ENCODE assay signal across 7 mouse cellular contexts in genomic region chr17:26095121-26095740, GRCm38 (mm10). TPM values are rescaled to one million over a fixed set of nuclear protein-coding genes. Genes with fewer than 3 reads are reported as not detected.
DNase-seq lines count a peak whose midpoint lies in the region; ATAC-seq lines count a peak whose summit lies in the region.

TSS of gene Nme4 (minus strand) at chr17:26095602.

- H3K27ac ChIP-seq in forebrain, embryonic 11.5 days (ENCODE audit: low read depth, low read length), result peak within 1 kb of the TSS; percentile 70
- H3K27ac ChIP-seq in hindbrain, embryonic 11.5 days (ENCODE audit: low read depth, low read length), result peak within 1 kb of the TSS; percentile 51

- H3K4me3 ChIP-seq in forebrain, embryonic 11.5 days (ENCODE audit: low read depth, low read length), result peak within 1 kb of the TSS; percentile 61
- peak within 1 kb of the TSS; percentile 59 for H3K4me3 ChIP-seq in hindbrain, embryonic 11.5 days (ENCODE audit: low read depth, low read length)

- no peaks in the 10 kb centered on the region; the same call in 1 of the 2 replicates for H3K9me3 ChIP-seq in forebrain, embryonic 11.5 days (ENCODE audit: control insufficient read depth, low read length)
- H3K9me3 ChIP-seq in hindbrain, embryonic 11.5 days (ENCODE audit: control insufficient read depth, low read length), result no peaks in the 10 kb centered on the region

- 4% methylated on average over 47 of the region's 47 CpGs for WGBS in forebrain, embryonic 11.5 days
- WGBS in hindbrain, embryonic 11.5 days, result 4% methylated on average over 47 of the region's 47 CpGs

- peak; percentile 76 for DNase-seq in R1 (ENCODE audit: low read depth, low spot score)
- peak; percentile 76 for DNase-seq in c-Kit-positive CD71-positive TER-119-negative erythroid progenitor cells, embryonic 14.5 days (ENCODE audit: low read depth)
- peak; percentile 83 for DNase-seq in forebrain, embryonic 11.5 days (ENCODE audit: low spot score)
- DNase-seq in hindbrain, embryonic 11.5 days (ENCODE audit: low spot score), result peak; percentile 80
- peak; percentile 56 to 59 for DNase-seq in layer of hippocampus, postnatal 14 days (ENCODE audit: low spot score in 2 of 2)
- DNase-seq in lung, postnatal 4 days, result peak; percentile 48 to 62
- peak; percentile 74 to 75 for DNase-seq in right cerebral cortex, adult 2 months (ENCODE audit: low spot score in 2 of 2)

- peaks cover 6% of the 10 kb centered on the region; the same call in 1 of the 2 replicates for H3K4me1 ChIP-seq in forebrain, embryonic 11.5 days (replicated peaks; ENCODE audit: control insufficient read depth, insufficient read depth, low read length)
- no peaks in the 10 kb centered on the region for H3K4me1 ChIP-seq in hindbrain, embryonic 11.5 days (replicated peaks; ENCODE audit: control insufficient read depth, insufficient read depth, low read length)

- no peaks in the 10 kb centered on the region; the same call in 1 of the 2 replicates for H3K36me3 ChIP-seq in forebrain, embryonic 11.5 days (ENCODE audit: control insufficient read depth, insufficient read depth, low read length)
- H3K36me3 ChIP-seq in hindbrain, embryonic 11.5 days (ENCODE audit: control insufficient read depth, insufficient read depth, low read length), result no peaks in the 10 kb centered on the region

- H3K9ac ChIP-seq in forebrain, embryonic 11.5 days (ENCODE audit: low read length), result peak within 1 kb of the TSS; percentile 91
- peak within 1 kb of the TSS; percentile 84 for H3K9ac ChIP-seq in hindbrain, embryonic 11.5 days (ENCODE audit: low read depth, low read length)

- H3K27me3 ChIP-seq in forebrain, embryonic 11.5 days (ENCODE audit: control insufficient read depth, insufficient read depth, low read length), result no peaks in the 10 kb centered on the region
- no peaks in the 10 kb centered on the region for H3K27me3 ChIP-seq in hindbrain, embryonic 11.5 days (ENCODE audit: control insufficient read depth, insufficient read depth, low read length)

- H3K4me2 ChIP-seq in forebrain, embryonic 11.5 days (ENCODE audit: low read depth, low read length, severe bottlenecking), result peak within 1 kb of the TSS; percentile 71
- H3K4me2 ChIP-seq in hindbrain, embryonic 11.5 days (replicated peaks; ENCODE audit: low read depth, low read length), result peak within 1 kb of the TSS; percentile 83

- ATAC-seq in forebrain, embryonic 11.5 days (replicated peaks; ENCODE audit: low FRiP score), result peak; percentile 77
- ATAC-seq in hindbrain, embryonic 11.5 days (ENCODE audit: low FRiP score), result peak; percentile 72

RNA-seq across cellular contexts. Expression of gene Nme4, which starts in this region (rescaled TPM):
- 74.6 and 89.6 TPM in 2 replicates for polyA plus RNA-seq in forebrain, embryonic 11.5 days (2014; fragmentation: Nextera tagmentation; extraction: Ambion mirVana)
- 60.3 and 62.6 TPM in 2 replicates for polyA plus RNA-seq in hindbrain, embryonic 11.5 days (2014; fragmentation: Nextera tagmentation; extraction: Ambion mirVana)
- total RNA-seq in layer of hippocampus, postnatal 14 days (2021), result 1 to 10 TPM; 2.4 to 4.2 TPM

Comparison
In these comparisons a context has a peak if more than half of its experiments do, and no peak if none do; other contexts are left out.
1. Peak in every context shown above with its lines: DNase-seq, ATAC-seq, H3K4me3 ChIP-seq and H3K27ac ChIP-seq.